Comparison of ENCODE assay signal across 7 mouse cellular contexts in the genomic region with DNA sequence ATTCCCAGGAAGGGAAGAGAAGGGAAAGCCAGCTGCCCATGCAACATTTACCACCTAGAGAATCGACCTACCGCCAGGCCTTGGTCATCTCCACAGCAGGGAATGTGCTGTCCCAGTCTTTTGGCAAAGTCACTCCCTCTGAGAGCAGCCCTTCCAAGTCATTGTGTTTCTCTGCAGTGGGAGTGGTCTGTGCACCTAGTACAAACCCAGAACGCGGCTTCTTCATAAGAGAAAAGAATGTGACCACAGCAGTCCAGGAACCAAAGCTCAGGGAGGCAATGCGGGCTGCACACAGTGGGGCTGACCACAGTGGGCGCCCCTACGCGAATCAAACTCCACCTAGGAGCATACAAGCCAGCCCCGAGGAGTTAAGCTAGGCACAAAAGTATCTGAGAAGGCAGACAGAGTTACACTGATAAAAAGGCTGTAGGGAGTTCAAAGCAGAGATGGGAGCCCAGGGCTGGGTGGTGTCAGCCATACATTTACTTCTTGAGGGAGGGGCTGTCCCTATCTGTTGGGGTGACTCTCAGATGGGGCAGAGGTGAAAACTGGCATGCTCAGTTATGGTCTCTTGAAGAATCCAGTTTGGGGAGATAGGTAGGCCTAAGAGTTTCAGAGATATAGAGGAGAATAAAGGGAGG. TPM values are rescaled to one million over a fixed set of nuclear protein-coding genes. Genes with fewer than 3 reads are reported as not detected.
DNase-seq lines count a peak whose midpoint lies in the region; ATAC-seq and TF ChIP-seq lines count a peak whose summit lies in the region.

No protein-coding gene starts in this region.

- peaks cover 21% of the 10 kb centered on the region for H3K36me3 ChIP-seq in embryonic facial prominence, embryonic 13.5 days
- H3K36me3 ChIP-seq in limb, embryonic 14.5 days (ENCODE audit: control insufficient read depth, insufficient read depth, low read length) = peaks cover 11% of the 10 kb centered on the region; the same call in 1 of the 2 replicates
- H3K36me3 ChIP-seq in midbrain, embryonic 15.5 days (replicated peaks) = no peaks in the 10 kb centered on the region

- no peaks in the 10 kb centered on the region for H3K9me3 ChIP-seq in embryonic facial prominence, embryonic 13.5 days
- no peaks in the 10 kb centered on the region for H3K9me3 ChIP-seq in limb, embryonic 14.5 days (ENCODE audit: control insufficient read depth, low read length)
- no peaks in the 10 kb centered on the region for H3K9me3 ChIP-seq in midbrain, embryonic 15.5 days

- peak overlapping the region; percentile 74 for H3K4me3 ChIP-seq in embryonic facial prominence, embryonic 13.5 days
- peak overlapping the region; percentile 67 for H3K4me3 ChIP-seq in limb, embryonic 14.5 days (replicated peaks; ENCODE audit: low read length)
- H3K4me3 ChIP-seq in midbrain, embryonic 15.5 days = peak overlapping the region; percentile 64

- no peak overlapping the region for H3K9ac ChIP-seq in embryonic facial prominence, embryonic 13.5 days
- H3K9ac ChIP-seq in limb, embryonic 14.5 days (ENCODE audit: low read depth, low read length, severe bottlenecking) = no peak overlapping the region
- H3K9ac ChIP-seq in midbrain, embryonic 15.5 days = peak overlapping the region; percentile 56; the same call in 1 of the 2 replicates

- WGBS in embryonic facial prominence, embryonic 13.5 days = 33% methylated on average over 9 of the region's 9 CpGs
- WGBS in limb, embryonic 14.5 days = 52% methylated on average over 9 of the region's 9 CpGs
- 18% methylated on average over 9 of the region's 9 CpGs for WGBS in midbrain, embryonic 15.5 days

- intact Hi-C loops in heart, postnatal 25 days (cut with DNase I) = loop anchor here (1.0 to 5.0 kb wide), 2 partner anchors 24 to 36 kb away; no protein-coding TSS in a partner anchor

- peaks cover 18% of the 10 kb centered on the region for H3K4me1 ChIP-seq in embryonic facial prominence, embryonic 13.5 days
- peaks cover 7% of the 10 kb centered on the region for H3K4me1 ChIP-seq in limb, embryonic 14.5 days (ENCODE audit: control insufficient read depth, insufficient read depth, low read length)
- peaks cover 29% of the 10 kb centered on the region for H3K4me1 ChIP-seq in midbrain, embryonic 15.5 days

- peak; percentile 31 for DNase-seq in heart, postnatal 25 days (ENCODE audit: low spot score)
- no peak for DNase-seq in limb, embryonic 14.5 days (ENCODE audit: low spot score)
- no peak for DNase-seq in c-Kit-positive CD71-positive TER-119-positive erythroid progenitor cells, embryonic 14.5 days (ENCODE audit: low spot score)
- no peak for DNase-seq in ovary, postnatal 36 days (ENCODE audit: low spot score)

- H3K4me2 ChIP-seq in embryonic facial prominence, embryonic 13.5 days = peak overlapping the region; percentile 85
- peak overlapping the region; percentile 92 for H3K4me2 ChIP-seq in limb, embryonic 14.5 days (replicated peaks; ENCODE audit: low read depth, low read length, severe bottlenecking)
- H3K4me2 ChIP-seq in midbrain, embryonic 15.5 days = peak overlapping the region; percentile 83

- 0 out of 2 replicates have a peak overlapping the region, but pooled peaks have one; percentile 72 for H3K27ac ChIP-seq in embryonic facial prominence, embryonic 13.5 days
- no peak overlapping the region for H3K27ac ChIP-seq in limb, embryonic 14.5 days (replicated peaks; ENCODE audit: low read depth, low read length)
- H3K27ac ChIP-seq in midbrain, embryonic 15.5 days = 0 out of 2 replicates have a peak overlapping the region, but pooled peaks have one; percentile 79

- TF ChIP-seq POLR2A in limb, embryonic 14.5 days (IDR thresholded peaks at IDR 0.05; ENCODE audit: borderline replicate concordance, extremely low read depth, insufficient read depth, insufficient read length) = no peak

- H3K27me3 ChIP-seq in embryonic facial prominence, embryonic 13.5 days = no peaks in the 10 kb centered on the region
- H3K27me3 ChIP-seq in limb, embryonic 14.5 days (ENCODE audit: control insufficient read depth, insufficient read depth, low read length) = no peaks in the 10 kb centered on the region
- H3K27me3 ChIP-seq in midbrain, embryonic 15.5 days (replicated peaks) = no peaks in the 10 kb centered on the region

- peak; percentile 41 for ATAC-seq in activated CD4-positive, CD25-positive, alpha-beta regulatory T cell, adult 4 months
- ATAC-seq in embryonic facial prominence, embryonic 13.5 days (ENCODE audit: insufficient number of reproducible peaks, insufficient read depth, low FRiP score, low TSS enrichment, low read depth) = no peak
- no peak for ATAC-seq in limb, embryonic 14.5 days (ENCODE audit: low FRiP score, low read depth)
- no peak for ATAC-seq in midbrain, embryonic 15.5 days (replicated peaks)

RNA-seq across cellular contexts. Expression of gene Pitpnm2, which starts 1.5 kb away (rescaled TPM):
- polyA plus RNA-seq in activated CD4-positive, CD25-positive, alpha-beta regulatory T cell, adult 4 months (2017; shearing (Covaris generic)) = 10 to 100 TPM; 10.6 to 11.3 TPM
- polyA plus RNA-seq in embryonic facial prominence, embryonic 13.5 days (2015; fragmentation: Nextera tagmentation; extraction: Ambion mirVana) = 4.6 and 4.8 TPM in 2 replicates
- 10 to 100 TPM; 42.5 to 50.9 TPM for total RNA-seq in heart, postnatal 25 days (2021)
- 37.1 and 49.5 TPM in 2 replicates for polyA plus RNA-seq in limb, embryonic 14.5 days (2012; rRNA removed)
- 8.2 and 10.0 TPM in 2 replicates for polyA plus RNA-seq in limb, embryonic 14.5 days (2014; fragmentation: Nextera tagmentation; extraction: Ambion mirVana)
- 11.8 and 13.0 TPM in 2 replicates for polyA plus RNA-seq in midbrain, embryonic 15.5 days (2015; fragmentation: Nextera tagmentation; extraction: Ambion mirVana)
